Mouse (Mus musculus) MEL (cell line): ENCODE data around the gene Nptn. TPM values are rescaled to one million over a fixed set of nuclear protein-coding genes. Genes with fewer than 3 reads are reported as not detected.

ENCODE experiments used
- DNase-seq: peaks from one replicate; pipeline ENCODE4 v3.0.0; 2011; ENCODE audit warnings: low read depth, low spot score
- H3K27ac ChIP-seq: 2 replicates; pipeline ENCODE4 v1.5.1; 2012; ENCODE audit warnings: low read depth, mild to moderate bottlenecking, control low read depth, low read length, moderate library complexity; ENCODE audit not compliant: control insufficient read depth
- H3K27me3 ChIP-seq, 2 experiments: fragments of 150-350 bp in 1 of 2; sonication (generic) in 1 of 2; 2 replicates each; pipeline ENCODE4 v1.6.1; 2012; ENCODE audit warnings: low read length in 2 of 2, mild to moderate bottlenecking in 2 of 2, improper control_type of control experiment in 1 of 2, moderate library complexity in 1 of 2; ENCODE audit not compliant: insufficient read depth in 2 of 2, control insufficient read depth in 1 of 2
- H3K36me3 ChIP-seq, 2 experiments: 2 replicates each; pipeline ENCODE4 v1.6.1; 2012 to 2014; ENCODE audit warnings: low read length in 2 of 2, improper control_type of control experiment in 1 of 2, inconsistent platforms in 1 of 2, mild to moderate bottlenecking in 1 of 2; ENCODE audit not compliant: insufficient read depth in 2 of 2, control insufficient read depth in 1 of 2
- H3K4me1 ChIP-seq, 2 experiments: fragments of 150-350 bp in 1 of 2; sonication (generic) in 1 of 2; 2 replicates each; pipeline ENCODE4 v1.6.1; 2012; ENCODE audit warnings: low read length in 2 of 2, improper control_type of control experiment in 1 of 2, mild to moderate bottlenecking in 1 of 2; ENCODE audit not compliant: insufficient read depth in 2 of 2, control insufficient read depth in 1 of 2
- H3K4me3 ChIP-seq, 2 experiments: fragments of 150-350 bp in 1 of 2; sonication (generic) in 1 of 2; 2 replicates each; pipeline ENCODE4 v1.5.1; 2012; ENCODE audit warnings: low read depth in 2 of 2, low read length in 2 of 2, mild to moderate bottlenecking in 2 of 2, moderate library complexity in 2 of 2, control low read depth in 1 of 2, improper control_type of control experiment in 1 of 2; ENCODE audit not compliant: control insufficient read depth in 1 of 2, insufficient read depth in 1 of 2
- H3K79me2 ChIP-seq: 2 replicates; pipeline ENCODE4 v1.6.1; 2012; ENCODE audit warnings: mild to moderate bottlenecking, low read length, moderate library complexity; ENCODE audit not compliant: control insufficient read depth, poor library complexity, insufficient read depth
- H3K9ac ChIP-seq: 2 replicates; pipeline ENCODE4 v1.6.1; 2012; ENCODE audit warnings: low read depth, mild to moderate bottlenecking, control low read depth, low read length, moderate library complexity; ENCODE audit not compliant: control insufficient read depth, poor library complexity, severe bottlenecking
- H3K9me3 ChIP-seq: fragments of 150-350 bp; sonication (generic); replicated peaks from 2 replicates; pipeline ENCODE4 v1.6.1; 2012; ENCODE audit warnings: mild to moderate bottlenecking, low read length, improper control_type of control experiment, moderate library complexity; ENCODE audit not compliant: insufficient read depth
- BHLHE40 ChIP-seq: IDR thresholded peaks from 2 replicates; pipeline ENCODE4 v1.6.1; 2012; ENCODE audit warnings: low read depth, mild to moderate bottlenecking, inconsistent platforms, low read length, improper control_type of control experiment, borderline replicate concordance
- E2F4 ChIP-seq: IDR thresholded peaks from 2 replicates; pipeline ENCODE4 v1.6.1; 2011; ENCODE audit warnings: low read depth, low read length, improper control_type of control experiment, borderline replicate concordance
- EP300 ChIP-seq, 2 experiments: IDR thresholded peaks; 2 replicates each; pipeline ENCODE4 v1.6.1; 2011; ENCODE audit warnings: improper control_type of control experiment in 2 of 2, low read length in 2 of 2, low read depth in 1 of 2, mild to moderate bottlenecking in 1 of 2
- GABPA ChIP-seq: IDR thresholded peaks from 2 replicates; pipeline ENCODE4 v1.6.1; 2012; ENCODE audit warnings: low read depth, mild to moderate bottlenecking, inconsistent platforms, low read length, improper control_type of control experiment, moderate library complexity
- GATA1 ChIP-seq: IDR thresholded peaks from 2 replicates; pipeline ENCODE4 v1.6.1; 2011; ENCODE audit warnings: low read depth, low read length, improper control_type of control experiment
- JUND ChIP-seq: IDR thresholded peaks from 2 replicates; pipeline ENCODE4 v1.6.1; 2011; ENCODE audit warnings: low read depth, mild to moderate bottlenecking, improper control_type of control experiment, low read length
- MEF2A ChIP-seq: IDR thresholded peaks from 2 replicates; pipeline ENCODE4 v1.6.1; 2014; ENCODE audit warnings: low read depth, mild to moderate bottlenecking, inconsistent platforms, low read length, improper control_type of control experiment; ENCODE audit not compliant: poor library complexity, insufficient replicate concordance, severe bottlenecking; ENCODE audit errors: extremely low read depth
- MXI1 ChIP-seq: IDR thresholded peaks from 2 replicates; pipeline ENCODE4 v1.6.1; 2011; ENCODE audit warnings: mild to moderate bottlenecking, low read depth, low read length, improper control_type of control experiment
- MYB ChIP-seq: IDR thresholded peaks from 2 replicates; pipeline ENCODE4 v1.6.1; 2011; ENCODE audit warnings: mild to moderate bottlenecking, low read depth, low read length, improper control_type of control experiment
- NELFE ChIP-seq: IDR thresholded peaks from 2 replicates; pipeline ENCODE4 v1.6.1; 2011; ENCODE audit warnings: low read depth, low read length, improper control_type of control experiment
- NRF1 ChIP-seq: IDR thresholded peaks from 2 replicates; pipeline ENCODE4 v1.6.1; 2014; ENCODE audit warnings: low read depth, mild to moderate bottlenecking, inconsistent platforms, low read length, improper control_type of control experiment, moderate library complexity; ENCODE audit not compliant: poor library complexity, insufficient read depth, severe bottlenecking
- POLR2AphosphoS2 ChIP-seq: IDR thresholded peaks from 2 replicates; pipeline ENCODE4 v1.6.1; 2011; ENCODE audit warnings: low read length, improper control_type of control experiment
- POLR2AphosphoS5 ChIP-seq: IDR thresholded peaks from 2 replicates; pipeline ENCODE4 v1.6.1; 2012; ENCODE audit warnings: low read depth, borderline replicate concordance, mild to moderate bottlenecking, inconsistent platforms, low read length, moderate library complexity, mixed read lengths
- RAD21 ChIP-seq: IDR thresholded peaks from 2 replicates; pipeline ENCODE4 v1.6.1; 2011; ENCODE audit warnings: mild to moderate bottlenecking, low read depth, low read length, improper control_type of control experiment
- TAL1 ChIP-seq: IDR thresholded peaks from 2 replicates; pipeline ENCODE4 v1.6.1; 2012; ENCODE audit warnings: mild to moderate bottlenecking, inconsistent platforms, low read length, moderate library complexity, mixed read lengths
- TBP ChIP-seq: IDR thresholded peaks from 2 replicates; pipeline ENCODE4 v1.8.0; 2011; ENCODE audit warnings: low read depth, low read length, improper control_type of control experiment
- UBTF ChIP-seq: IDR thresholded peaks from 2 replicates; pipeline ENCODE4 v1.6.1; 2012; ENCODE audit warnings: low read depth, mild to moderate bottlenecking, inconsistent platforms, low read length, improper control_type of control experiment, moderate library complexity, borderline replicate concordance; ENCODE audit not compliant: insufficient read depth
- USF1 ChIP-seq: IDR thresholded peaks from 2 replicates; pipeline ENCODE4 v1.6.1; 2014; ENCODE audit warnings: low read depth, mild to moderate bottlenecking, inconsistent platforms, low read length, improper control_type of control experiment, moderate library complexity
- ZKSCAN1 ChIP-seq: IDR thresholded peaks from 2 replicates; pipeline ENCODE4 v1.6.1; 2012; ENCODE audit warnings: low read depth, mild to moderate bottlenecking, inconsistent platforms, low read length, improper control_type of control experiment, moderate library complexity
- ZMIZ1 ChIP-seq: IDR thresholded peaks from 2 replicates; pipeline ENCODE4 v1.6.1; 2012; ENCODE audit warnings: low read depth, mild to moderate bottlenecking, inconsistent platforms, low read length, improper control_type of control experiment, moderate library complexity
- polyA plus RNA-seq, 2 experiments: library from polyadenylated mRNA; stranded (reverse) in 1 of 2; unstranded in 1 of 2; fragments of >175 nt in 1 of 2; fragments of >200 nt in 1 of 2; gene quantifications; 2 replicates each; pipeline versions ENCODE4 v1.2.1 to v1.2.4; 2012; ENCODE audit warnings: low replicate concordance in 2 of 2, low read depth in 1 of 2; ENCODE audit not compliant: insufficient read length in 2 of 2, insufficient read depth in 1 of 2, missing spikeins in 1 of 2
- total RNA-seq: library from RNA; depleted of rRNA; stranded (reverse); fragments of 300-350 nt; gene quantifications from 2 replicates; pipeline ENCODE4 v1.2.3, GENCODE M21; 2012

The Nptn gene
- total and polyA plus RNA-seq, 3 experiments: 71.4 to 199 TPM; not detected in 1

GRCm38 (mm10) chr9:58667244-58667643 is 85.2 kb downstream of the Nptn start:
- Histone ChIP-seq H3K4me3 (no peak overlapping the region), H3K9ac (no peak overlapping the region), H3K27me3 (no peaks in the 10 kb centered on the region), H3K36me3 (peaks cover 8% of the 10 kb centered on the region in 2 experiments), H3K27ac (no peak overlapping the region), H3K9me3 (no peaks in the 10 kb centered on the region), H3K79me2 (no peaks in the 10 kb centered on the region), H3K4me1 (peaks cover 8 to 9% of the 10 kb centered on the region in 2 experiments; a peak in 3 of 4 replicates)
- no peak for DNase-seq
- TF ChIP-seq USF1: no peak

GRCm38 (mm10) chr9:58668171-58668570 is 86.1 kb downstream of the Nptn start:
- Histone ChIP-seq H3K4me3 (no peak overlapping the region), H3K79me2 (no peaks in the 10 kb centered on the region), H3K9me3 (no peaks in the 10 kb centered on the region), H3K27ac (no peak overlapping the region), H3K4me1 (no peaks in the 10 kb centered on the region), H3K9ac (no peak overlapping the region), H3K27me3 (no peaks in the 10 kb centered on the region), H3K36me3 (peaks cover 0 to 8% of the 10 kb centered on the region in 2 experiments; a peak in 2 of 4 replicates)
- DNase-seq: no peak
- TF ChIP-seq GATA1: no peak
- no peak for TF ChIP-seq TBP
- TF ChIP-seq JUND: no peak
- TF ChIP-seq NELFE: no peak
- TF ChIP-seq E2F4: no peak
- TF ChIP-seq MYB: no peak
- no peak for TF ChIP-seq GABPA
- TF ChIP-seq TAL1: no peak
- no peak for TF ChIP-seq NRF1
- TF ChIP-seq EP300 (IDR thresholded peaks at IDR 0.05; ENCODE audit: low read depth in 1 of 2, low read length in 2 of 2): no peak
- TF ChIP-seq UBTF: no peak
- no peak for TF ChIP-seq ZMIZ1
- TF ChIP-seq BHLHE40: no peak
- no peak for TF ChIP-seq RAD21
- TF ChIP-seq ZKSCAN1: no peak
- TF ChIP-seq MXI1: no peak
- no peak for TF ChIP-seq POLR2AphosphoS2
- TF ChIP-seq POLR2AphosphoS5: no peak
- no peak for TF ChIP-seq MEF2A
